Mouse (Mus musculus) ES-Bruce4 (cell line): ENCODE data around the gene Rbm47.

ENCODE experiments used
- CTCF ChIP-seq: IDR thresholded peaks from one replicate; pipeline ENCODE4 v1.8.1; 2011; ENCODE audit warnings: low read depth, low read length
- EP300 ChIP-seq: IDR thresholded peaks from 2 replicates; pipeline ENCODE4 v1.6.1; 2011; ENCODE audit warnings: low read depth, low read length; ENCODE audit not compliant: insufficient read depth
- POLR2A ChIP-seq: IDR thresholded peaks from one replicate; pipeline ENCODE4 v1.8.1; 2011; ENCODE audit warnings: low read length; ENCODE audit not compliant: insufficient read depth

DNA sequence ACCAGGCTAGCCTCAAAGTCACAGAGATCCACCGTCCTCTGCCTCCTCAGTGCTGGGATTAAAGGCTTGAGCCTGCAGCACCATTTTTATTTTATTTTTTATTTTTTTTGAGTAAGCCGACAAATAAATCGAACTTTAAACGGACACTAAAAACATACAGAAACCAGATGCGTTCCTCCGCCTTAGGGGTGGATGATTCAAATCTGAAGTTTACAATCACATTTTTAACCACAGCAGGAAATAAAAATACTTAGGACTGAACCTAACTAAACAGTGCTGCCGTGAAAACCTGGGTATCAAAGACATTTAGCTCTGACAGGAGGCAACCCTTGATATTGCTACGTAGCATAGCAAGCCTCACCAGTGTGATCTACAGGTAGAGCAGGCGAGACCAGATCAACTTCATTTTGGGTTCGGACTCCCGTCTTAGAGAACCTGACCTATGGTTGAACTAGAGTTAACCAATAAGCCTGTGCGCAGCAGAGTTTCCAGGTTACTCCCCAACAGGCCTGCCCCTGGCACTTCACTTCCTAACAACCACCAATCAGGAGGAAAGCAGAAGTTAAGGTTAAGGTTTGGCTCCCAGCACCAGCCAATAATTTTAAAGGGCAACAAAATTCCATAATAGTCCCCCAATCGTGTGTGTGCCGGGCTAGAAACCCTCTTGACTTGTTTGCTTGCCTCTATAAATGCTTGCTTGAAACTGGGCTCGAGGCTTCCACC lies 164.5 kb downstream of the Rbm47 start:
- TF ChIP-seq CTCF (no peak), EP300 (no peak), POLR2A (no peak)
